Mouse (Mus musculus) frontal cortex, postnatal 10 days (tissue): ENCODE measurements around the gene Palld.

Experiments
- DNase-seq, 2 experiments: peaks; one replicate each; pipeline ENCODE4 v3.0.0; 2022; ENCODE audit warnings: low spot score in 2 of 2, mixed read lengths in 1 of 2

Palld gene

GRCm38 (mm10) chr8:61588336-61588735, 314.2 kb downstream of the Palld start:
- no peak for DNase-seq

GRCm38 (mm10) chr8:61587731-61588130, 314.8 kb downstream of the Palld start:
- DNase-seq: no peak

- no peak for DNase-seq
Measured at GRCm38 (mm10) chr8:61586529-61586928, 316.0 kb downstream of the Palld start.

GRCm38 (mm10) chr8:61585746-61586145, 316.7 kb downstream of the Palld start:
- DNase-seq: no peak

- DNase-seq: no peak
Measured at GRCm38 (mm10) chr8:61584714-61585383, 317.6 kb downstream of the Palld start.

- DNase-seq: no peak
Measured at GRCm38 (mm10) chr8:61582547-61582946, 319.9 kb downstream of the Palld start.

GRCm38 (mm10) chr8:61581259-61581658, 321.2 kb downstream of the Palld start:
- no peak for DNase-seq

GRCm38 (mm10) chr8:61579831-61580230, 322.7 kb downstream of the Palld start:
- no peak for DNase-seq

- no peak for DNase-seq
Measured at GRCm38 (mm10) chr8:61578754-61579153, 323.7 kb downstream of the Palld start.

- DNase-seq: no peak
Measured at GRCm38 (mm10) chr8:61575096-61575653, 327.3 kb downstream of the Palld start.

- DNase-seq: no peak
Measured at GRCm38 (mm10) chr8:61574526-61574925, 328.0 kb downstream of the Palld start.

GRCm38 (mm10) chr8:61573179-61573937, 329.1 kb downstream of the Palld start:
- no peak for DNase-seq

GRCm38 (mm10) chr8:61572697-61573096, 329.8 kb downstream of the Palld start:
- no peak for DNase-seq

- DNase-seq: no peak
Measured at GRCm38 (mm10) chr8:61570637-61571036, 331.9 kb downstream of the Palld start.

GRCm38 (mm10) chr8:61569721-61570120, 332.8 kb downstream of the Palld start:
- no peak for DNase-seq

- no peak for DNase-seq
Measured at GRCm38 (mm10) chr8:61569211-61569610, 333.3 kb downstream of the Palld start.

GRCm38 (mm10) chr8:61563378-61563777, 339.1 kb downstream of the Palld start:
- DNase-seq: no peak

- no peak for DNase-seq
Measured at GRCm38 (mm10) chr8:61562626-61563025, 339.9 kb downstream of the Palld start.

- DNase-seq: no peak
Measured at GRCm38 (mm10) chr8:61561220-61561619, 341.3 kb downstream of the Palld start.

GRCm38 (mm10) chr8:61559979-61560378, 342.5 kb downstream of the Palld start:
- no peak for DNase-seq

GRCm38 (mm10) chr8:61559450-61559849, 343.0 kb downstream of the Palld start:
- no peak for DNase-seq

- DNase-seq: no peak
Measured at GRCm38 (mm10) chr8:61558051-61558846, 344.2 kb downstream of the Palld start.
